Mouse (Mus musculus) layer of hippocampus, adult 11-12 months (tissue): Measurements from ENCODE around the gene Dock9.
"Not testable (repeated sequence)": the region's sequence is repeated elsewhere in the genome, so short reads cannot be mapped to it uniquely, and the experiment has no call there.

ENCODE experiments used
- DNase-seq: peaks from one replicate; pipeline ENCODE4 v3.0.0; 2022; ENCODE audit warnings: low spot score

Dock9 gene

DNA sequence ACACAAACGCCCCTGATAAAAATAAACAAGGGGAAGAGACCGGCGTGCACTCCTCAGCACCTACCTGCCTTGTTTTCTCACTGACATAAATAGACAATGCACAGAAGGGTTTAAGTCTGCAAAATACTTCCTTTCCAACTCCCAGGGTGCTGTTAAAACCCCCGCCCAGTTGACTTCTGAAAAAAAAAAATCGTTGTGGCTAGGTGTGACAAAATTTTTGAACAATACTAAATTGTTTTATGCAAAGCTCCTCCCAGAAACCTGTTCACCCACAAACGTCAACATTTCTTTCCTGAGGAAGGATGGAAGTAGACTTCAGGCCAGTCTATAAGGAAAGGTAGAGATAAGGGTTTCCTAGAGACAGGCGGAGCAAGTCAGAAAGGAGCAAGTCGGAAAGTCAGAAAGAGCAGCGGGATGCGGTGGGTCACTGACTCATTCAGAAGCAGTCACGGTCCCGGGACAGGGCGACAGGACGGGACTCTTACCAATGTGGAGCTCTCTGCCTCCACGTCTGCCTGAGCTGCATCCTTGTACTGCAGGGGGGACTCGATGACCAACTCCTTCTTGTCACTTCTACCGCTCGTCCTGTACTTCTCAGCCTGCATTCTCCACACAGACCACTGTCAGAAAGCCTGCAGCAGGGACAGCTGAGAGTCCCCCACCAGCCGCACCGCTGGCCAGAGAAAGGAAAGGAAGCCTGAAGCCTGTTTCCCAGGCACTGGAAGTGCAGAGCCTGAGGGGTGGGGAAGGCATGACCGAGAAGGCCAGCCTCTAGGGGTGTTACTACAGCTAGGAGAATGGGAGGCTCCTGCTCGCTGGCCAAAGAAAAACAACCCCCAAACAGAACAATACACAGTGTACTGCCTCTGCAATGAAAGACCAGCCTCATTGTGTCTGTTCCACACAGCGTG, 99.7 kb downstream of the Dock9 start:
- peak; percentile 73 for DNase-seq

GRCm38 (mm10) chr14:121697143-121697680, 100.4 kb downstream of the Dock9 start:
- DNase-seq, result no peak

DNA sequence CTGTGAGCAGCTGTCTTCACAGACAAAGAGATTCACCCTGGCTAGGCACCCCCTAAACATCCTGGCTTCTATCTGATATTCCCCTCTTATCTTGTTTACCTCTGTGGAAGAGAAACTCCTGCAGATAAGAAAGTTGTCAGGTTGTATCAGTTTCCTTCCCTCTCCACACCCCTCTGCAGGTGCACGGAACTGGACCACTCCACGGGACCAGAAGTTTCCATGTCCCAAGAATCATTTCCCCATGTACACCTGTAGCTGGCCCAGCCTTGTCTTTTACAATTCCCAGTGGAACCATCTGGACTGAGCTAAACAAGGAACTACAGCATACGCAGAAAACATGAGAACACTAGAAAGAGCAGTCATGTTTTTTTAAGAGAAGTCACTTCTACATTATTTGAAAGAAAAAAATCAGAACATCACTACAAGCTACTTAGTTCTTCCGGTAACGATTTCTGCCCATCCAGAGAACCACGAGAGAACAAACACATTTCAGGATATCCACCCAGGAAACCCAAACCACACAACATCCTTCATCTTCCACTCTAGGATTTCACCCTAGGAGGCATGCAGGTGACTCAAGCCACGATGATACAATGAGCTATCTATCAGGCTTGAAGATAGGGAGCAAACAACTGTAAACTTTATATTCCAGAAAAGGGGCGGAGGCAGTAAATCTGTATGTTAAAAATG, 101.1 kb downstream of the Dock9 start:
- no peak for DNase-seq

- no peak for DNase-seq
Measured at GRCm38 (mm10) chr14:121694706-121695105, 102.9 kb downstream of the Dock9 start.

DNA sequence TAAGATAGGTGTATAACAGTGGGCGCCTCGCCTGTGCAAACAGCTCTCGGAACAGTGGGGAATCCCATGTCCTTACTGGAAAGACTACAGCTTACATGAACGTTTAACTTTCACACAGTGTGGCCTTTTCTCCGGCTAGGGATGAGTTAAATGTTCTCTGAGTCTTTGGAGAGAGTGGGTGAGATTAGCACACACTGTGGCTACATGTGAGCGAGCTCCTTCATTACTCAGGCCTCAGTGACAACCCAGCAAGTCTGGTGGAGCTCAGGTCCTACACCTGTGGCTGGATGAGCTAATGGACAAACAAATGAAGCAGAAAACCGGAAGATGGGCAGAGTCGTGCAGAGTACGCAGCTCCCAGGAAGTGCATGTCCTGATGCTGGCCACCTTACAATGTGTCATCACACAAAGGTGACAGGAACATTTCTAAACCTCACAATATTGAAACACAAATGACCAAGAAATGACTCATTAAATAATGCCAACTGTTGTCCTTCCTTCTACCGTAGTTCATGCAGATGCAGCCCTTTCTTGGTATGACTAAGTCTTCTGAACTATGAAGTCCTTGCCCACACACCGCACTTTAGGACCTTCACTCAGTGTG, 103.5 kb downstream of the Dock9 start:
- no peak for DNase-seq

DNA sequence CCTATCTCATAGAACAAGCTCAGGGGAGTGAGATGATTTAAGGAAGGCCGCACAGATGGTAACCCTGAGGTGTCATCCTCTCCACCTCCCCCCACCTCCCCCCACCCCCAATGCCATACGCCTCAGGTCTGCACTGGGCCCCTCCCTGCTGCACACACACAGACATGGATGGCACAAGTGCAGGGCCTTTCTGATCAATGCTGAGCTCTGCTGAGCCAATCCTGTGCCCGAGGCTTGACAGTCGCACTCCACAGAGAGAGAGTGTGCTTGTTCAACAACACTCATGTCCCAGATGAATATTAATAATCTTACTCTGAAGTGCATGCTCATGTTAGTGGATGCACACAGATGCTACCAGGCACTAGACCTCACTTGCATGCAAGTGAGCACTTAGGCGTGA, 108.0 kb downstream of the Dock9 start:
- not testable (repeated sequence) for DNase-seq

GRCm38 (mm10) chr14:121688175-121688574, 109.5 kb downstream of the Dock9 start:
- DNase-seq, result no peak

- DNase-seq, result no peak
Measured at GRCm38 (mm10) chr14:121687274-121687673, 110.4 kb downstream of the Dock9 start.

GRCm38 (mm10) chr14:121678913-121679312, 118.7 kb downstream of the Dock9 start:
- DNase-seq, result no peak

GRCm38 (mm10) chr14:121678445-121678844, 119.2 kb downstream of the Dock9 start:
- no peak for DNase-seq

DNA sequence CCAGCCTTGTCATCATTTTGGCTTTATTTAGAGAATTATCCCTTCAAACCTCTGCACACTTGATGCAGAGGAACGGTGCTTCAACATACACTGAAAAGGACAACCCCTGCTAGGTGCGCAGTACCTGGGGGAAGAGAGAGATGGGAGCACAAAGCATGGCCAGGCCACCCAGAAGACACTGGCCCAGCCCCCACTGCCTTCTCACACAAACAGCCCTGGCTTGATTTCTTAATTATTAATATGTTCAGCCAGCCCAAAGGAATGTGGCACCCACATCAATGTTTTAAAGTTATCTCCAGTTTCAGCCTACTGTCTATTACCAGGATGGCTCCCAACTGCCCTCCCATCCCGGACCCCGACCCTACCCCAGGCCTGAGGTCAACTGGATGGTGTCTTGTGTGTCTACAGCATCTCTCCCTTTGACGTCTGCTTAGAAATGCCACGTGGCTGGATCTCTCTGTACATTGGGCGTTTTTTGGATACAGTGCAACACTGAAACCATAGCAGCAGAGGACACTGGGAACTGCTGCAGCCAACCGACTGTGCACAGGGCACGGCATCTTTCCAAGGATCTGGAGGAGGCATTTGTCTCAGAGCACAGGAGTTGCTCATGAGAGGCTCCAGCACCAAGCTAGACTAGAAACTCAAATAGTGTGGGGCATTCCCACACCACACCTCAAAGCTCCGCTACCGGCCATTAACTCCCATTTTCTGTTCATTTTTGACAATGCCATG, 120.9 kb downstream of the Dock9 start:
- peak; percentile 52 for DNase-seq

DNA sequence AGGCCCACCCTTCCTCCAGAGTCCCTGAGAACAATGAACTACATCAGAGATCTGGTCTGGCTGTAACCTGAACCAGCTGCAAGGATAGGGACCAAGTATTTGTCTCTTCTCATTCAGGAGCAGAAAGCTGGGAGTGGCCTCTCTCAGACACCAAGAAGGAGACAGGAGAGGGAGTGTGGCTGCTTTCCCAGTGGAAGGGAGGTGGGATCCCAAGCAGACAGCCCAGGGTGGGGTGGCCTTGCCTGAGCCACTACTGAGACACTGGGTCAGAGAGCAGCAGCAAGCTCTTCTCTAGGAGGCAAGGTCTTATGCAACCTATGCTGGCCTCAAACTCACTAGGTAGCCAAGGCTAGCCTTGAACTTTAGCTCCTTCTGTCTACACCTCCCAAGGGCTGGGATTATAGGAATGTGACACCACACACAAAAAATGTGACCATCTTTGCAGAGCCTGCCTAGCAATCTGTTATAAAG, 121.5 kb downstream of the Dock9 start:
- no peak for DNase-seq

DNA sequence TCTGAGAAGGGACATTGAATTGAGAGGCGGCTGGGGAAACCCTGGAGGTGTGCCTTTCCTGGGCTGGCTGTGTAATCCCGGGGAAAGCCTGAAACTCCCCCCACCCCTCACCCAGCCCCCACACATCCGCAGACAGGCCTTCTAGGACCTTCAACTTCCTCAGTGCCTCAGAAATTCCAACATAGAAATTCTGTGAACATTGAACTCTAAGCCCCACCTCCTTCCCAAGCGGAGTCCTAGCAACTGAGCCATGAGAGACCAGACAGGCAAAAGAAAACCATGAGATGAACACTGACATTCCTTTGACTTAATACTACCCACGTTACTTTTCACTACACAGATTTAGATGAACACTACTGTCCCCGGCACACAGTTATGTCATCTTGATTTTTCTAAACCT, 122.1 kb downstream of the Dock9 start:
- DNase-seq, result no peak

- DNase-seq, result no peak
Measured at GRCm38 (mm10) chr14:121675146-121675545, 122.5 kb downstream of the Dock9 start.

GRCm38 (mm10) chr14:121670016-121670415, 127.6 kb downstream of the Dock9 start:
- DNase-seq, result no peak

- no peak for DNase-seq
Measured at GRCm38 (mm10) chr14:121666641-121667274, 130.9 kb downstream of the Dock9 start.

DNA sequence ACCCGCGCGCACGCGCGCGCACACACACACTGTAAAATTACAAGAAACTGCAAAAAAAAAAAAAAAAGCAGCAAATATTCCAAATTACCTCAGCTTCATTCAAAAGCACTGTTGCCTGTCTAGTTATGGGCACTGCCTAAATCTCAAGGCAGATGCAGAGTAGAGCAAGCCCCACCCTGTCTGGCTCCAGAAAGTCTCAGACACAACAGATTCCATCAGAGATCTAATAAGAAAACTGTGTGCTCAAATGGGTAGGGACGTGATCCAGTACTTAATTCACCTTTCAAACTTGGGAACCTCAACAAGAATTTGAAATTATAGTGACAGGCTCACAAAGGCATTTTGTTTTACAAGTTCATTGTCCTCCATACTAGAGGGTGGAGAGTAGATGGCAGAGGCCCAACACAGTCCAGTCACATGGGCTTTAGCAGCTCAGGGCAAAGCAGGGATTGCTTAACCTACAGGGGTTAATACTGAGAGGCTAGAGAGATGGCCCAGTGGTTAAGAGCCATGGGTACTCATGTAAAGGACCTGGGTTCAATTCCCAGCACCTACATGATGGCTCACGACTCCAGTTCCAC, 131.9 kb downstream of the Dock9 start:
- DNase-seq, result no peak

DNA sequence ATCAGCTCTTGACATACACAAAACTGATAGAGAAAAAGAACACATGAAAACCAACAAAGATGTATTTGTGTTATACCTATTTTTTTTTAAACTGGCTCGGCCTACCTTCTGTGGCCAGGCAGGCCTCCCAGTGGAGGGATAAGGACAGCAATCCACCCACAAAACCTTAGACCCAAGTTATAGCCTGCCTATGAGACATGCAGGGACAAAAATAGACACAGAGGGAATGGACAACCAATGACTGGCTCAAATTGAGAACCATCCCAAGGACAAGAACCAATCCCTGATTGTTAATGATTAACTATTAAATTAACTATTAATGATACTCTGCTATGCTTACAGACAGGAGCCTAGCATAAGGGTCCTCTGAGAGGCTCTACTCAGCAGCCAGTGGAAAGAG, 133.7 kb downstream of the Dock9 start:
- DNase-seq, result no peak

DNA sequence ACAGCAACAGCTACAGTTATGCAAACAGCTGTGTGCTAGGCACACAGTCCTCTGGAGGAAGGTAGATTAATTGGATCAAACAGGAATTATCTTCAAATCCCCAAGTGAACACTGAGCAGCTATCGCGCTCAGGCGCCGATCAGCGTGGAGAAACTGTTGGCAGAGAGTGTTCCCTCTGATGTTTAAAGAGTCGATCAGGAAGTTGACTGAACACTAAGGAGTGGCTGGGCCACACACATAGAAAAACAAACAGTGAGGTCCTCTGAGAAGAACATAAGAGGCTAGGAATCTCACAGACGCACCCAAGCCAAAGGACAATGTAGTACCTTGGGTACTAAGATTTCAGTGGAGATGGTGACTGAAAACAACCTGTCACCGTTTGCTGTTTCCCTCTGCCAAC, 136.7 kb downstream of the Dock9 start:
- no peak for DNase-seq

DNA sequence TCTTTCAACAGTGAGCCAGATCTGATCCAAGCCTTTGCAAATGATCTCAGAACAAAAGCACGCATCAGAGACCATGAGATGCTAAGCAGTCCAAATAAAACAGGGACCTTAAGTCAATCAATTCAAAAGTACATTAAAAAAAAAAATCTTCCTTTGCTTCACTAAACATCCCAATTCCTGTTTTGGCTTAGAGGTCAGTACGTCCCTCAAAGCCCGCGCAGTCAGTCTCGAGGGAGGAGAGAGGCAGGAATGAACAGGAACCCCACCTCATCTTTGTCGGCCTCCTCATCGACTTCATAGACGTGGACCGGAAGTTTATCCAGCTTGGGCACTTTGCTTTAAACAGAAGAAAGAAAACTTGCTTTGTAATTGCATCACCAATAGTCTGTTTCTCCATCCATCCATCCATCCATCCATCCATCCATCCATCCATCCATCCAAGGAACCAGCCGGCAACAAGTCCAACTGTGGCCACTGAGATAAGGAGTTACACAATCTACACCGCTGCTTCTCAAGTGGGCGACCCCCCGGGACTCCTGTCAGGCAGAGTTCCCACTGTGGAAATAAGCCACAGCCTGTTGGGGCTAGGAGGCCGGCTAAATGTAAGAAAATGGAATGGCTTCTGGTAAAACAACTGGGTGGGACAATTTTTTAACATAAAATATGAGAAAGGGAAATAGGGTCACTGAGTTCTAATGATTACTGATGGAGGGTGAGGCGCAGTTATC, 137.3 kb downstream of the Dock9 start:
- no peak for DNase-seq
